Mouse (Mus musculus) stomach, embryonic 16.5 days (tissue): ENCODE measurements around the gene Zfp951. TPM values are rescaled to one million over a fixed set of nuclear protein-coding genes. Genes with fewer than 3 reads are reported as not detected.
"Not testable (repeated sequence)": the region's sequence is repeated elsewhere in the genome, so short reads cannot be mapped to it uniquely, and the experiment has no call there.

Experiments used
- ATAC-seq: fragments of 200-750 bp; cut with Nextera tagmentation; 2 replicates; pipeline ENCODE4 v1.8.0; 2017; ENCODE audit warnings: moderate number of reproducible peaks, moderate TSS enrichment; ENCODE audit not compliant: insufficient read depth, low FRiP score
- H3K27ac ChIP-seq: fragments of 300-500 bp; sonication (generic); 2 replicates; pipeline ENCODE4 v1.5.1; 2014; ENCODE audit warnings: low read length
- H3K27me3 ChIP-seq: fragments of 300-500 bp; sonication (generic); 2 replicates; pipeline ENCODE4 v1.6.1; 2014; ENCODE audit warnings: low read length, control low read depth, mixed read lengths; ENCODE audit not compliant: control insufficient read depth, insufficient read depth
- H3K36me3 ChIP-seq: fragments of 300-500 bp; sonication (generic); 2 replicates; pipeline ENCODE4 v1.6.1; 2014; ENCODE audit warnings: low read length; ENCODE audit not compliant: control insufficient read depth, insufficient read depth
- H3K4me1 ChIP-seq: fragments of 300-500 bp; sonication (generic); 2 replicates; pipeline ENCODE4 v1.6.1; 2014; ENCODE audit warnings: low read length, control low read depth, mixed read lengths; ENCODE audit not compliant: control insufficient read depth, insufficient read depth
- H3K4me2 ChIP-seq: fragments of 300-500 bp; sonication (generic); 2 replicates; pipeline ENCODE4 v1.6.1; 2014; ENCODE audit warnings: low read depth, low read length, mixed read lengths
- H3K4me3 ChIP-seq: fragments of 300-500 bp; sonication (generic); replicated peaks from 2 replicates; pipeline ENCODE4 v1.5.1; 2014; ENCODE audit warnings: mild to moderate bottlenecking, low read length
- H3K9ac ChIP-seq: fragments of 300-500 bp; sonication (generic); 2 replicates; pipeline ENCODE4 v1.6.1; 2014; ENCODE audit warnings: low read length
- H3K9me3 ChIP-seq: fragments of 300-500 bp; sonication (generic); replicated peaks from 2 replicates; pipeline ENCODE4 v1.6.1; 2016; ENCODE audit warnings: low read length, control low read depth; ENCODE audit not compliant: control insufficient read depth
- WGBS: fragments of 180-500 bp; shearing (Covaris S2); extraction: QIAGEN DNeasy Blood & Tissue Kit; methylation state at CpG from one replicate; pipeline ENCODE4 v1.1.7; 2014; 5-methylcytosine and 5-hydroxymethylcytosine counted together
- polyA plus RNA-seq: library from polyadenylated mRNA; unstranded; fragments of >200 nt; fragmentation: Nextera tagmentation; extraction: Ambion mirVana; gene quantifications from 2 replicates; pipeline ENCODE4 v1.2.1, GENCODE M21; 2015

Gene Zfp951
- 2.4 TPM in 2 replicates for polyA plus RNA-seq

GRCm38 (mm10) chr5:104859962-104860525 is at the start of gene Zfp951:
TSS of gene Zfp951 (minus strand) at chr5:104860070.
- not testable (repeated sequence) for H3K9me3 ChIP-seq, H3K27ac ChIP-seq, H3K4me1 ChIP-seq, H3K36me3 ChIP-seq, H3K9ac ChIP-seq, H3K27me3 ChIP-seq
- WGBS: 38% methylated on average over 11 of the region's 12 CpGs
- peak; percentile 91 for ATAC-seq
- Histone ChIP-seq H3K4me3 (peak within 1 kb of the TSS; percentile 39), H3K4me2 (peak within 1 kb of the TSS; percentile 19)

GRCm38 (mm10) chr5:104906556-104906955 is 46.7 kb upstream of the Zfp951 start:
- not testable (repeated sequence) for H3K27me3 ChIP-seq, H3K9me3 ChIP-seq, H3K4me2 ChIP-seq, H3K9ac ChIP-seq, H3K27ac ChIP-seq, H3K4me1 ChIP-seq, H3K4me3 ChIP-seq, H3K36me3 ChIP-seq, ATAC-seq
- 95% methylated on average over 5 of the region's 5 CpGs for WGBS

GRCm38 (mm10) chr5:104859045-104859961 is 567 bp downstream of the Zfp951 start:
- not testable (repeated sequence) for H3K27me3 ChIP-seq, H3K27ac ChIP-seq, H3K9me3 ChIP-seq, H3K4me1 ChIP-seq, H3K36me3 ChIP-seq, H3K9ac ChIP-seq
- ATAC-seq: peak; percentile 81
- Histone ChIP-seq H3K4me2 (peak overlapping the region; percentile 19), H3K4me3 (peak overlapping the region; percentile 39)
- 40% methylated on average over 10 of the region's 15 CpGs for WGBS

- not testable (repeated sequence) for H3K27ac ChIP-seq, H3K27me3 ChIP-seq, ATAC-seq, H3K9me3 ChIP-seq, H3K4me3 ChIP-seq, H3K9ac ChIP-seq, H3K4me2 ChIP-seq, H3K4me1 ChIP-seq, H3K36me3 ChIP-seq
- WGBS: 84% methylated on average over 3 of the region's 3 CpGs
Measured at GRCm38 (mm10) chr5:104854546-104854945, 5.3 kb downstream of the Zfp951 start.

GRCm38 (mm10) chr5:104833330-104833729 is 26.5 kb downstream of the Zfp951 start:
- Histone ChIP-seq H3K9ac (no peak overlapping the region), H3K27me3 (no peaks in the 10 kb centered on the region), H3K4me3 (no peak overlapping the region), H3K9me3 (no peaks in the 10 kb centered on the region; the same call in none of the 2 replicates), H3K4me2 (no peak overlapping the region), H3K4me1 (no peaks in the 10 kb centered on the region), H3K27ac (no peak overlapping the region), H3K36me3 (no peaks in the 10 kb centered on the region)
- ATAC-seq: no peak

- Histone ChIP-seq H3K4me3 (no peak overlapping the region), H3K9ac (no peak overlapping the region), H3K4me1 (no peaks in the 10 kb centered on the region), H3K4me2 (no peak overlapping the region), H3K27ac (no peak overlapping the region), H3K9me3 (peaks cover 8% of the 10 kb centered on the region), H3K27me3 (no peaks in the 10 kb centered on the region), H3K36me3 (no peaks in the 10 kb centered on the region)
- 67% methylated on average over 1 of the region's 1 CpGs for WGBS
- no peak for ATAC-seq
Measured at GRCm38 (mm10) chr5:104829611-104830010, 30.3 kb downstream of the Zfp951 start.

GRCm38 (mm10) chr5:104770138-104770537 is 89.7 kb downstream of the Zfp951 start:
- H3K36me3 ChIP-seq, H3K4me3 ChIP-seq, H3K9ac ChIP-seq, H3K4me1 ChIP-seq, H3K4me2 ChIP-seq, H3K9me3 ChIP-seq, H3K27ac ChIP-seq, ATAC-seq, H3K27me3 ChIP-seq: not testable (repeated sequence)
- WGBS: 74% methylated on average over 6 of the region's 6 CpGs

Other genes with a start within 250 kb of the Zfp951 start
- gene Abcg3, start 122.6 kb upstream of the Zfp951 start, polyA plus RNA-seq: 3.1 and 3.2 TPM in 2 replicates